Mouse (Mus musculus) left cerebral cortex, adult 18-20 months (tissue): ENCODE results near the gene Spert. TPM values are rescaled to one million over a fixed set of nuclear protein-coding genes. Genes with fewer than 3 reads are reported as not detected.

Experiments used
- total RNA-seq, 2 experiments: library from RNA; stranded (reverse); gene quantifications; 2 replicates each; pipeline ENCODE4 v1.2.3; 2021

Spert gene
- total RNA-seq, 2 experiments from 2014 or later, result not detected

Other genes starting within 250 kb of the Spert start
- 1 to 10 TPM; 6.2 to 6.5 TPM for gene Siah3, start 137.1 kb downstream of the Spert start, total RNA-seq
- gene Erich6b, start 49.1 kb upstream of the Spert start, total RNA-seq, result not detected
- 10 to 100 TPM; 24.3 to 25.5 TPM for gene Cog3, start 161.4 kb upstream of the Spert start, total RNA-seq
- gene Slc25a30, start 193.9 kb upstream of the Spert start, total RNA-seq, result 10 to 100 TPM; 13.4 to 14.9 TPM